Mouse (Mus musculus): ENCODE measurements at regions not wholly inside any gene's neighbourhood (a gene's known extent, or its start where the extent isn't known, plus 50 kb on each side); places are given as distances from the start of the nearest gene placed in this dataset.

DNA sequence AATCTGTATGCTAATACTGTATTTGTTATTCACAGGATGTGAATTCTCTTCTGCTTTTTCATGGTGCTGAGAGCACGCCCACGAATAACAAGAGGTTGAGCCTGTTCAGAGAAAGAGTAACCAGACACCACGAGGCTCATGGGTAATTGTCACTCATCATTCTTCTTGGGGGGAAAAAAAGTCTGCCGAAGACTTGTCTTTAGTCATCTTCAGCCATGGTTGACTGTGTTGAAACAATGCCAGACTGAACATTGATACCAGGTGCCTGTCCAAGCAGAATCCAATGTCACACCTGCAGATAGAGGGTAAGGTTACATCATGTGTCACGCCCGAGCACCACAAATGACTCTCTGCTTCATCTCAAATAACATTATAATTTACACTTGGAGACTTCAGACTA, 418.5 kb downstream of the Fgf9 start:
- DNase-seq, result peak; percentile 74

DNA sequence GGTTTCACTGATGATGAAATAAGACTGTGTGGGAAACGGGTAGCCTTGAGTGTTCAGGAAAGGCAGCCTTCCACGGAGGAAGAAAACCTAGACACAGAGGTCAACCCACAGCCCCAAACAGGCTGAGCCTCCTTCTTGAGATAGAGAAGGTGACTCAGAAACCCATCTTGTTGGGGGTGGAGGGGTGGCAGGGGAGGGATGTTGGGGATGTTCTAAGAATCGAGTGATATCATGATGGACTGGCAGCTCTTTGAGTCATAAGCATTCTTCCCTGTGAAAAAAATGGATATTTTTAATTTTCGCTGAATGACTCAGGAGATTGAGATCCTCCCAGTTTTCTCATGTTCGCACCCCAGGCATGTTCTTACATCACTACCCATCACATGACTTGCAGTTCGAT, 417.5 kb downstream of the Fgf9 start:
- DNase-seq, result peak; percentile 77

DNA sequence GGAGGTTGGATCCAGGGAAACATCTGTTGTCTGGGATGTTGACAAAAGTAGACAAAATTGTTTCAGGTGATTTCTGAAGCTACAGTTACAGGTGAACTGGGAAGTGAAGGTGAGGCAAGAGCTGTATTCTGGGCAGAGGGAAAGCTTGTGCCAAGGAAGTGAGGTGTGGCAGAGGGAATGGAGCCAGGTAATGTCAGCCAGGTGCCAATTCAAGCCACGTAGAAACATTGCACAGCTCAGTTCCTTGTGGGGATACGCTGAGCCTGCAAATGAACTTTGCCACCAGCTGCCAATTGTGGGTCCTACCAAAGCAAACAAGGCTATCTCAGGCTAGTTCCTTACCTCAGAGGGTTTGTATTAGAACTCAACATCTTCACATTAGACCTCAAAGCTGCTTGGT, 410.1 kb downstream of the Fgf9 start:
- peak; percentile 72 for DNase-seq

DNA sequence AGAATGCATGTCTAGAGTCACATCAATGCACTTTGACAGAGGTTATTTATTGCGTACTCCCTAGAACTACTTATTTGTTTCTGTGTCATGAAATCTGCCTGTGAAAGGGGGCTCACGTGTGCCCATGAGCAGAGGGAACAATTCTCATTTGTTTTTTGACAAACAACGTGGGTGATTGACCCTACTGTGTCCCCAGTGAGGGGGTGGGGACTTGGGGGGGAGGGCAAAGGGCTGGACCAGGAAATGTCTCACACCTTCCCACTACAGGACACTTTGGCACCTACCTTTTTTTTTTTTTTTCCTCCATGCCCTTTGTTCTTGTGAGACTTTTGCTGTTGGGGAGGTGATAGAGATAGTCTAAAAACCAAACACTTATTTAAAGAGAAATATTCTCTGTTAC, 400.3 kb downstream of the Fgf9 start:
- DNase-seq, result peak; percentile 58

DNA sequence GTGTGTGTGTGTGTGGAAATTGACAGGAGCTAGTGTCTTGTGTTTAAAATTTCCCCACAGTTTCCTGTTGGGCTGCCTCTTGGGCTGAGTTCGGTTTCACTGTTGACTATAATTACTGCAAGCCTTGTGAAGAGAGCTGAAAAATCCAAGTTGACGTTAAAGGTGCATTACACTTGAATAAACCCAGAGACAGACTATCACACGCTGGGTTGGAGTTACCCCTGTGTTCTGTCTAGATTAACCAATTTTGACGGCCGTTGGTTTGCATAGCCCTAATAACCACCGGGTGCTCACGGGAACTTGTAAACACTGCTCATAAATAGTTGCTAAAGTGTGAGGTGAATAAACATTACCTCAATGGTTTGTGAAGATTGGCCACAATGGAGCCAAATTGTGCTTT, 398.1 kb downstream of the Fgf9 start:
- peak; percentile 33 for DNase-seq

DNA sequence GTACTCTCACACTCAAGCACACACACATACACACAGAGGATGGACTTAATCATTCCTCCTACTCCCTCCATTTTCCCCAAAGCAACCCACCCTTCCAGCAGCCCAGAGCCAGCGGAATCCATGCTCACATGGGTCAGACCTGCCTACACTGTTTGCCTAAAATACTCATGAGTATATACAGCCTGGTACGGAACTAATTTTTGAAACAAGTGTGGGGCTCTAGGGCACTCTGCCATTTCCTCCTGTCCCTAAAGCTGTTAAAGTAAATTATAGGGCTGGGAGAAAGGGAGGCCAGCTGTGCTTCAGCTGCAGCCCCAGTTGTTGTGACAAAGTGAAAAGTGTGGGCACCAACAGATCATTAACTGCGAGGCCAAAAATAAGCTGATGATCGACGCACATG, 397.5 kb downstream of the Fgf9 start:
- DNase-seq, result peak; percentile 83

DNA sequence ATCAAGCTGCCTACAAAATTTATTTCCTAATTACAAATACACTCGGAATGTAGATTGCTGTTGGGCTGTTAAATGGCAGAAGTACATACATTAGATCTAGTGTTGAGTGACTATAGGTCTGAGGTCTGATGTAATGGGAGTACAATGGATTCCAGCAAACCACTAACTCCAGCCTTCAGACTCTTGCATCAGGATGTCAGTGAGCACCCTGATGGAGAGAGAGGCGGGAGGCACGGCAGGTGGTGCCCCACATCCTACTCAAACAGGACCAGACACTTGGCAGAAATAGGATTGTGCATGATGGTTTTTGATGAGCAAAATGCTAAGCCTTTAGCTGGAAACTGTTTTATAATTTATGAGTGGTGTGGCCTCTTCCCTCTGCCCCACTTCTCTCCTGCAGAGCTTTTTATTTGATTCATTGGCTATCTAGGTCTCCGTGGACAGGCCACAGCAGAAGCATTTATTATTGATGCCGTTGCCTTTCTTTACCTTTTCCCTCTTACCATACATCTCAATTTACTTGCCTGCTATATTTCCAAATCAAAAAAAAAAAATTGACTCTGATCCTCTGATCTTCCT, 376.5 kb downstream of the Fgf9 start:
- peak; percentile 61 for DNase-seq

DNA sequence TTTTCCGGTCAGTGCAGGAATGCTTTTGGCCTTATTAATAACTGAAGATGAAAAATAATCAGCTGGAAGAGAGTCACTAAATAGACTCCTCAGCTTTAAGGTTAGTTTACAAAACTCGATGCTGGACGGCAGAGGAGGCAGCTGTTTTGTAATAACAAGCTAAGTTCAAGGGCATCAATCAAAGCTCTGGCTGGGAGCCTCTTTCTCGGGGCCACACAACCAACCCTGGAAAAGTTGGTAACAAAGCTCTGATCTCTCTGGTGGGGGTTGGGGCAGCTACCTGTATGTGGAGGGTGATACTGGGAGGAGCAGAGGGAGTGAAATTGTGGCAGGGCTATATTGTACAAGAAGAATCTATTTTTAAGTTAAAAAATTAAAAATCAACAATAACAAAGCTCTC, 374.1 kb downstream of the Fgf9 start:
- DNase-seq, result peak; percentile 15

DNA sequence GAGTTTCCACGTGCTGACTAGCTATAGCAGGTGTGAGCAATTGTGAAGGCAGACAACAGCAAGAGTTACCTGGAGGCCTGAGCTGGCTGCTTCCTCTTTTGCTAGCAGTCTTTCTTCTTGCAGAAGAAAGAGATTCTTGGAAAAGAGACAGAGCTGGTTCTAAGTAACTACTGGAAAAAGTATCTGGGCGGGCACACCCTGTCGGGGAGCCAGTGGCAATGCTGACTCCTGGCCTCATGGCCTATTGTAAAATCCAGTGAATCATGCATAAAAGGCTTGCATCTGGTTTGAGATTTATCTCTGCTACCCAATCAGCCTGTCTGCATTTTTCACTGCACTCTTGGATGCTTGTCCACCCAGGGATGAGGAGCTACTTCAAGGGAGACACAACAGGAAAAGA, 372.2 kb downstream of the Fgf9 start:
- DNase-seq, result peak; percentile 29

DNA sequence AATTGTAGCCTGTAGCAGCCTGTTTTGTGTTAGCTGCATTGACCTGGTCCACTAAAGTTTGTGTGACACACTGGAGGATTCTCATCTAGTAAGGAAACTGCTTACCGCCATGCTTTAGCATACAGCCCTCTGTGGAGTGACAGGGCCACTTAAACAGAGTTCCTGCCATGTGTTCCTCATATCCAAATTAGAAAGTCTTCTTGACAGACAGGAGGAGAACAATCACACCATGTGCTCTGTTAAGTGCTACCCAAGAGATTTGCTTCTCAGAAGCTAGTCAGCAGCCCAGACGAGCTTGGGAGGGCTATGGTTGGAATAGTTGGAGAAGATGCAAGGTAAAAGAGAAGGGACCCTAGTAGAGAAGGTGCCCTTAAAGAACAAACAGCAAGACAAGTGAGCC, 369.6 kb downstream of the Fgf9 start:
- DNase-seq, result peak; percentile 43

DNA sequence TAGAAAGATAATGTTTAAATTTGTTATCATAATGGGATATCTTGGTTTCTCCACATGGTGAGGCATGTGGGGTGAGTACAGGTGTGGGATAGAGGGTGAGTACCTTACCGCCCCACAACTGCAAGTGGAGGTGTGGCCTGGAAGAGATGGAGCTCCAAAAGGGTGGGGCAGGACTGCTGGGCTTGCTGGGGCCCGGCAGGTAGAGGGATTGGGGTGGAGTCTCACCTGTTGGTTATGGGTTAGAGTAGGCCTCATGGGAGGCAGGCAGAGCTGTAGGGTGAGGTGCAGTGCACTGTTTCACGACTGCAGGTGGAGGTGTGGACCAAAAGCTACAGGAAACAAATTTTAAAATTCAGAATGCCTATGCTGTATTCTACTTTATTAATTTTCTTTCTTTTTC, 365.7 kb downstream of the Fgf9 start:
- DNase-seq, result peak; percentile 82

DNA sequence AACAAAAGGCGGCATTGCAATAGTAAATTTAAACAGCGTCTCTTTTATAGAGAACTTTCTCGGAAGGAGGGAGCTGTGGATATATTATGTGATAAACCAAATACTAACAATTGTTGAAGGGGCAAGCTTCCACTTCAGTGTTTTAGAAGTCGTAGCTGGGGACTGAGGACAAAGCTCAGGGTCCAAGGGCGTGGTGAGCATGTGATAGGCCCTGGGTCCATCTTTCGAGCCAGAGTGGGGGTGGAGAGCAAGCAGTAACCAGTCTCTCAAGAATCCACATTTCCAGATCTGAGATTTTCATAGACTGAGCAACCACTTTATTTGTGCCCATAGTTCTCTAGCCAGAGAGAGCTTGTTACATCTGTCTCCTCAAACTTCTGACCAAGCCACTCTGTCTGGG, 356.1 kb downstream of the Fgf9 start:
- no peak for DNase-seq

DNA sequence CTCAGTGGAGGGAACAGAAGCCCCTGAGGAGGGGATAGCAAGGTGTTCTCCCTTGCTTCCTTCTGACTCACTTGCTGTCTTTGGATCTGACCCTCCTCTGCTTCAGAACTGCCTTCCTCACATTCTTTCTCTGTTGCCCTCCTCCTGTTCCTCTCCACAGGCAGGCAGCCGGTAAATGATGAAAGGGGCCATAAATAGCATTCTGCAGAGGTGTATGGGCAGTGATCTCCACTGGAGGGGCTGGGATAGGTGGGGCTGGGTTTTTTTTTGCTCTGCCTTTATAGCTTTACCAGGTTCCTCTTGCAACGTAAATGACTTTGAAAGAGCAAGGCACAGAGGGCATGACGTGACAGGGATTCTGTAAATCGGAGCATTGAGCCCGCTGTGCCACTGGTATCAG, 351.6 kb downstream of the Fgf9 start:
- DNase-seq, result no peak

DNA sequence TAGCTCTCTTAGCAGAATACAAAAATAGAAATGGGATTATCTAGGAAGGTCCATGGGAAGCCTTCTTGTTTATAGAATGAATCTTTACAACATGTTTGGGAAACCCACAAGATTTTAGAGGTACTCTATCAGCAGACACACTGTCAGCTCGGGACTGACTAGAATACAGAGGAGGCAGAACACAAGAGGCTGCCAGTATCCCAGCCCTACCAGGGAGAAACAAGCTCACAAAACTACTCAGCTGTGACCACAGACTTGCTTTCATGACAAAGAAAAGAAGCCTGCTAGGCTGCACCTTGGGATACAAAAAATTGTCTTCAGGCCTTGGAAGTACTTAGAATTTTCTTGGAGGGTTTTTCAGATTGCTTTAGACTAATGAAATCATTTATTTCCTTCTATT, 347.2 kb downstream of the Fgf9 start:
- DNase-seq, result no peak

DNA sequence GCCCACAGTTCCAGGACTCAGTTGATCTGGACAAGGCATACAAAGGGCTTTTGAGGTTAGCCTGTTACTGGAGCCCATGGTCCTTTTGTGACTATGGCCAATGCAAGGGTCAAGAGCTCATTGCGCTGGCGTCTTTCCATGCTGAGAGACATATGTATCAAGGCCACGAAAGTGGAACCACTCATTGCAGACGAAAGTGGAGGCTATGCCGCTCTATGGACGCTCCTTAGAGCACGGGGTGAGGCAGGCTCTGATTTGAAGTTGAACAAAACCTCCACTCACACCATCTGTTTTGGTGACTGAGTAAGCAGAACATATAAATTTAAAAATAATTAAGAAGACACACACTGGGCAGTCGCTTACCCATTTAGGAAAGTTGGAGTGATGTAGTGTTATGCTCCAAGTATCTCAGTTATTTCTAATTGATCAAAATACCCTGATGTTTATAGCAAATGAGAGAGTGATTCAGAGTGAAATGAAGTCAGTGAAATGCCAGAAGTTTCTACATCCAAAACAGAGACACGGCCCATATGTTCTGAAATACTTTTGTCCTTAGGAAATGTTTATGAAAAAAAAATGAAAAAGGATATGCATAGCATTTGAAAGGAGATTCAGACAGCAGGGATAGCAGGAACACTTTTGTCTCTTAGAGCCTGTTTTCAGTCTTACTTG, 321.8 kb downstream of the Fgf9 start:
- DNase-seq, result peak; percentile 70

DNA sequence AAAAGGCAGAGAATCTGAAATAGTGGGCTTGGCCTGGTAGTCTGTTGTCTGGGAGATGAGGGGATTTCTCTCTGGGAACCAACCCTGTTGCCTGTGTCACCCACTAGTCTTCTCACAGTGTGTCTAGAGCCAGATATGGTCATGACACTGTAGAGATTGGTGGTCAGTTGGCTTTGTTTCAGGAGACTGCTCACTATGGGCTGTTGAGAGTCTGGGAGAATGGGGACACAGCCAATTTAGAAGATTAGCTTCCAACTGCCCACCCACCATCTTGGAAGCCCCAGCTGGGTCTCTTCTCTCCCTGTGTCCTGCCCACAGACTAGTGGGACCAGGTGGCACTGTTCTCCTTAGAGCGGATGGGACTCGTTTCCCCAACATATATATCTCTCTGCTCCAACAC, 320.4 kb downstream of the Fgf9 start:
- peak; percentile 51 for DNase-seq

DNA sequence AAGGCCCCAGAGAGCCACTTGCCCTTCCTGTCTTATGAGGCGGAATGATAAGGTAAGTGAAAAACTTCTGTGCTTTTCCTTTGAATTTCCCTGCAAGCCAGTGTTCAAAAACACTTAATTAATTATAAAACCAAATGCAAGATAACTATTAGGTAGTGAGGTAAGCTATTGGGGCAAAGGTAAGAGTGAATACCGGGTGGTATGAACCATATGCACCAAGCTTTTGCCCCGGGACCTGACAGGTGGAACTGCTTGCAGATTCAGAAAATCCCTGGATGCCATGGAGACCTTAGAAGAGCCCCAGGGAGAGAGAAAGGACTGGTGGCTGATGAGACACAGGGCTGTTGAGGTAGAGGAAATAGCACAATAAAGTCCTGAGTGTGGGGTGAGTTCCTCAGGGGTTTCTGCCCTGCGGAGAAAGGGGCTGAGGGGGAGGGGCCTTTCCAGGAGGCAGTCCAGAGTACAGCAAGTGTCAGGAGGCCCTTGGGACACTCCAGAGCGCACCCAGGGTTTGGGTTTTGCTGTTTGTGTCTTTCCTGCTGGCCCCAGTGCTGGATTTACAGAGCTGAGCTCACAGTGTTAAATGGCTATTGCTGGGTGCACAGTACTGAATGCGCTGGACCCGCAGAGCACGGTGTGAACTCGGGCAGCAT, 317.1 kb downstream of the Fgf9 start:
- DNase-seq, result peak; percentile 78

DNA sequence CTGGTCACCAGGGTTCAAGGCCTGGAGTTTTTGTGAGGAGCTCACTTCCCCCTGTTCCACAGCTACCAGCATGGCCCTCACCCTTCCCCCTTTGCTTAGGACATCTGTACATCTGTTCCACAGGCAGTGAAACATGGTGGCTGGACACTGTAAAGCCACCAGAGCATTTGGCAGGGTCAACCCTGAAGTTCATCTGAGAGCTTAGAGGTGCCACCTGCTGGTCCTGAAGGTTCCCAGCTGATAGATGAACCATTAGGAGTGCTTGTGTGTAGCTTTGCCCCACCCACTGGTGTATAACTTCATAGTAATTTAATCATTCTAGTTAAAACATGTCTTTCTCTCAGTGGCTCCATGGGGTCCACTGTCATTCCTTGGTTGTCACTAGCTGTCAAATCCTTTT, 304.7 kb downstream of the Fgf9 start:
- DNase-seq, result peak; percentile 87

DNA sequence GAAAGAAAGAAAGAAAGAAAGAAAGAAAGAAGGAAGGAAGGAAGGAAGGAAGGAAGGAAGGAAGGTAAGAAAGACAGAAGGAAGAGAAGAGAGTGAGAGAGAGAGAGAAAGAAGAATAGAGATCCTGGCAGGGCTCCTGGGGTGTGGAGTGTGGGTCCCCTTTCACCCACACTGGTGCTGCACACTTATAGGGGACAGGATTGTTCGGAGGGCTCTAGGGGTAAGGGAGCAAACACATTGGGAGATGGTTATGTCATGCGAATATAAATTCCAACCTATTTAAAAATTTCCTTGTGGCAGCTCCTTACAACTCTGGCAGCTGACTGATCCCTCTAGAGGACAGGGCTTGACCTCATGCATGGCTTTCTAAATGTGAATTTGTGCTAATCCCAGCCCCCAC, 286.5 kb downstream of the Fgf9 start:
- peak; percentile 46 for DNase-seq

DNA sequence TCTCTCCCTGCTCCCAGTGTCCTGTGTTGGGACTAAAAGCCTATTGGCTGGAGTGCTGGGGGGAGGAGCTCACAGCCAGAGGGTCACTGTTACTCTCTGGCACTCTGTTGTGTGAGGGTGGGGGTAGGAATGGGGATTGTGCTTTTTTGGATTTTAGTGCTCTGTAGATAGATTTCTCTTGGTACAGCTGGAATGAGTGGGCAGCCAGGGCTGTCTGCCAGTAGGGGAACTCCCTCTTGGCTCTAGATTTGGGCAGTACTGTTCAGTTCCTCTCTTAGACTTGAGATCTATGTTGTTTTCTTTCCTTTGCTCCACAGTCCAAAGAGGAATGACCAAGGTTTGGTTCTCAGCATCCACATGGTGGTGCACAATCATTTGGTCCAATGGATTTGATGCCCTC, 282.6 kb downstream of the Fgf9 start:
- DNase-seq, result peak; percentile 83

DNA sequence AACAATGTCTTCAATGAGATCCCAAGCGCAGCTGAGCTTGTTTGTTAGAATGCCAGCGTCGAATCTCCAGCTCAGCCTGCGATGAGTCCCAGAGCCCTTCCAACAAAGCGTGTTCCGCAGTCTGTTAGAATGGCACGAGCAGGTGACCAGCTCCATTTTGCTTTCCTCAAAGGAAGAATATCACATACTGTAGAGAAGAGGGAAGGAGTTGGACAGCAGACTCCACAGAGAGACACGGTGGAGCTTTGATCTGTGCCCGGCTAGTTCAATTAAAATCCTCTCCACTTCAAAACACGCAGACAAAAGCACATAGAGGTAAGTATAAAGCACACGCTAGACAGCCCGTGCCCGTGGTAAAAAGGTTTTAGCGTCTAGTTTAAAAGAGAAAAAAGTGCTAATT, 265.8 kb downstream of the Fgf9 start:
- DNase-seq, result peak; percentile 60

DNA sequence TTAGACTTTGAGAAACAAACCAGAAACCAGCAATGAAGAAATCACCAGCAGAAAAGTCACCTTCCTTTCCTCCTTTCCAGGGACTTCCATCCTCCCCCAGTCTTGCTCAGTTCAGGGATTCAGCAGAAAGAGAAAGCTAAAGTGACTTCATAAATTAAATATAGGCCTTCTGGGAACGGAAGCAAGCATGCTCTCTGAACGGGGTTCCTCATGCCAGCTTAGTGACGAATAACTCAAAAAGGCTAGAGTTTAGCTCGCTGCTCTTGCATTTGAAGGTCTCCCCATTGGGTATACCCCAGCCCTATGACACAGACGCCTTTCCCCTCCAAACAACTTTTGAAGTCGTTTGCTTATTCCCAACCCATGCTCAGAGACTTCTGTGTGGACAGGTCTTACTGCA, 252.8 kb downstream of the Fgf9 start:
- peak; percentile 87 for DNase-seq

DNA sequence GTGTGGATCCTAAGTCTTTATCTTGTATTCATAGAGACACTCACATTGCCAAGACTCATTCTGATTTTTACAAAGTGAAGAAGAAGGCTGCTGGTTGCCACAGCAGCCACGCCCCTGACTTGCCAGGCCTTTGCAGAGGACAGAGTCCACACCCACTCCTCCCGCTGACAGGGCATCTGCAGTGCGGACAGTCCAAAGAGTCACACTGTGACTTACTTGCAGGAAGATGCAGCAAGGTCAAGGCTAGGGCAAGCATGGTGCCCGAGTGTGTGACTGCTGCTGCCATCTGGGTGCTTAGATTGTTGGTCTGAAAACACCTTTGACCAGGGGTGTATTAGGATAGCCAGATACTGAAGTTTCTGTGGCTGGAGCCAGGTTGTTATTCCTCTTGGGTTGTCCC, 252.1 kb downstream of the Fgf9 start:
- DNase-seq, result peak; percentile 94

DNA sequence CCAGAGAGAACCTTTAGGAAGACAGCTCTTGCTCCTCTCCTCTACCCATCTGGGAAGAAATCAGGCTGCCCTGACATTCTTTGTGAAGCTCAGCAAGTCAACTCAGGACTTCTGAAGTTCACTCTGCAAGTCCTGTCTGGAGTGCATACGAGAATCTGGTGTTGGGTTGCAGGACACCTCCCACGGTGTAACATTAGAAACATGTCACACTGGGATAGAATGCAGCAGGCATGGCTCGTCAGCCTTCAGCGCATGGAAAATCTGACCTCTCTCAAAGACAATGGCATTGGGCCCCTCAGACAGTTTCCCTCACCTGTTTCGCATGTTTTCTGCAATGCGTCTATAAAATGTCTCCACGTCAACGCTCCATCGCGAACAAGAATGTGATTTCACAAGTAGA, 251.5 kb downstream of the Fgf9 start:
- peak; percentile 79 for DNase-seq

DNA sequence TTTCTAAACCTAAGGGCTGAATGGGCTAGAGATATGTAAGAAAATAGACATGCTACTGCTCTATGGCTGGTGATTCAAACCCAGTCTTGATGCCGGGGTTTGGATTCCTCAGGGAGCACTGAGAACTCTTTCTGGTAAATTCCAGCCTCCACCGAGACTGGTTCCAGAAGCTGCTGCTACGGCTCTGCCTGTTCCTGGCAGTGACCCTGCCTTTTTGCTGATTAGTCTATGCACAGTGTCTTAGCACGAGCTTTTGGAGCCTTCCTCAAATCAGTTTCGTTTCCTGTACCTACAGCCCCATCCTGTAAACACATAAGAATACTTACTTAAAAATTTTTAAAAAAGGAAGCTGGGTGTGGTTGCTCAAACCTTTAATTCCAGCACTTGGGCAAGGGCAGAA, 250.9 kb downstream of the Fgf9 start:
- DNase-seq, result peak; percentile 96
